Mouse (Mus musculus) stomach, embryonic 16.5 days (tissue): ENCODE results near the gene Naa40. TPM values are rescaled to one million over a fixed set of nuclear protein-coding genes. Genes with fewer than 3 reads are reported as not detected.

Source experiments
- ATAC-seq: fragments of 200-750 bp; cut with Nextera tagmentation; 2 replicates; pipeline ENCODE4 v1.8.0; 2017; ENCODE audit warnings: moderate number of reproducible peaks, moderate TSS enrichment; ENCODE audit not compliant: insufficient read depth, low FRiP score
- H3K27ac ChIP-seq: fragments of 300-500 bp; sonication (generic); 2 replicates; pipeline ENCODE4 v1.5.1; 2014; ENCODE audit warnings: low read length
- H3K27me3 ChIP-seq: fragments of 300-500 bp; sonication (generic); 2 replicates; pipeline ENCODE4 v1.6.1; 2014; ENCODE audit warnings: low read length, control low read depth, mixed read lengths; ENCODE audit not compliant: control insufficient read depth, insufficient read depth
- H3K36me3 ChIP-seq: fragments of 300-500 bp; sonication (generic); 2 replicates; pipeline ENCODE4 v1.6.1; 2014; ENCODE audit warnings: low read length; ENCODE audit not compliant: control insufficient read depth, insufficient read depth
- H3K4me1 ChIP-seq: fragments of 300-500 bp; sonication (generic); 2 replicates; pipeline ENCODE4 v1.6.1; 2014; ENCODE audit warnings: low read length, control low read depth, mixed read lengths; ENCODE audit not compliant: control insufficient read depth, insufficient read depth
- H3K4me2 ChIP-seq: fragments of 300-500 bp; sonication (generic); 2 replicates; pipeline ENCODE4 v1.6.1; 2014; ENCODE audit warnings: low read depth, low read length, mixed read lengths
- H3K4me3 ChIP-seq: fragments of 300-500 bp; sonication (generic); replicated peaks from 2 replicates; pipeline ENCODE4 v1.5.1; 2014; ENCODE audit warnings: mild to moderate bottlenecking, low read length
- H3K9ac ChIP-seq: fragments of 300-500 bp; sonication (generic); 2 replicates; pipeline ENCODE4 v1.6.1; 2014; ENCODE audit warnings: low read length
- H3K9me3 ChIP-seq: fragments of 300-500 bp; sonication (generic); replicated peaks from 2 replicates; pipeline ENCODE4 v1.6.1; 2016; ENCODE audit warnings: low read length, control low read depth; ENCODE audit not compliant: control insufficient read depth
- WGBS: fragments of 180-500 bp; shearing (Covaris S2); extraction: QIAGEN DNeasy Blood & Tissue Kit; methylation state at CpG from one replicate; pipeline ENCODE4 v1.1.7; 2014; 5-methylcytosine and 5-hydroxymethylcytosine counted together
- polyA plus RNA-seq: library from polyadenylated mRNA; unstranded; fragments of >200 nt; fragmentation: Nextera tagmentation; extraction: Ambion mirVana; gene quantifications from 2 replicates; pipeline ENCODE4 v1.2.1, GENCODE M21; 2015

The Naa40 gene
- polyA plus RNA-seq, 1 experiment from 2014 or later, result 50.4 TPM

- H3K4me2 ChIP-seq, result peak within 1 kb of the TSS; percentile 86
- WGBS, result 9% methylated on average over 28 of the region's 28 CpGs
- peak; percentile 78 for ATAC-seq
- peak within 1 kb of the TSS; percentile 76 for H3K4me3 ChIP-seq
- H3K9ac ChIP-seq, result peak within 1 kb of the TSS; percentile 89
- peak within 1 kb of the TSS; percentile 77 for H3K27ac ChIP-seq
- no peaks in the 10 kb centered on the region for H3K36me3 ChIP-seq
- H3K4me1 ChIP-seq, result peaks cover 51% of the 10 kb centered on the region
- no peaks in the 10 kb centered on the region for H3K27me3 ChIP-seq
- H3K9me3 ChIP-seq, result no peaks in the 10 kb centered on the region
Observed at GRCm38 (mm10) chr19:7267091-7267741, 26.2 kb upstream of the Naa40 start, which contains the start of gene Rcor2. TSS of gene Rcor2 (plus strand) at chr19:7267325.

GRCm38 (mm10) chr19:7266421-7266831, 25.4 kb upstream of the Naa40 start:
- Histone ChIP-seq H3K27me3 (no peaks in the 10 kb centered on the region), H3K4me2 (0 out of 2 replicates have a peak overlapping the region, but pooled peaks have one; percentile 17), H3K36me3 (no peaks in the 10 kb centered on the region), H3K9me3 (no peaks in the 10 kb centered on the region), H3K4me1 (peaks cover 51% of the 10 kb centered on the region), H3K27ac (peak overlapping the region; percentile 77), H3K9ac (peak overlapping the region; percentile 89; the same call in 1 of the 2 replicates), H3K4me3 (no peak overlapping the region)
- 49% methylated on average over 4 of the region's 4 CpGs for WGBS
- ATAC-seq, result no peak

- no peaks in the 10 kb centered on the region for H3K9me3 ChIP-seq
- H3K27ac ChIP-seq, result peak overlapping the region; percentile 77
- 0 out of 2 replicates have a peak overlapping the region, but pooled peaks have one; percentile 17 for H3K4me2 ChIP-seq
- ATAC-seq, result no peak
- H3K4me1 ChIP-seq, result peaks cover 51% of the 10 kb centered on the region
- no peak overlapping the region for H3K4me3 ChIP-seq
- no peaks in the 10 kb centered on the region for H3K36me3 ChIP-seq
- 19% methylated on average over 14 of the region's 14 CpGs for WGBS
- H3K27me3 ChIP-seq, result no peaks in the 10 kb centered on the region
- H3K9ac ChIP-seq, result peak overlapping the region; percentile 49
Observed at GRCm38 (mm10) chr19:7265478-7266191, 24.7 kb upstream of the Naa40 start.

GRCm38 (mm10) chr19:7264766-7265331, 23.9 kb upstream of the Naa40 start:
- Histone ChIP-seq H3K4me1 (peaks cover 49% of the 10 kb centered on the region), H3K4me3 (no peak overlapping the region), H3K36me3 (no peaks in the 10 kb centered on the region), H3K27me3 (no peaks in the 10 kb centered on the region), H3K27ac (peak overlapping the region; percentile 19; the same call in 1 of the 2 replicates), H3K9me3 (no peaks in the 10 kb centered on the region), H3K9ac (peak overlapping the region; percentile 31), H3K4me2 (no peak overlapping the region)
- no peak for ATAC-seq
- WGBS, result 21% methylated on average over 6 of the region's 6 CpGs

- H3K4me2 ChIP-seq, result no peak overlapping the region
- 17% methylated on average over 9 of the region's 9 CpGs for WGBS
- H3K9me3 ChIP-seq, result no peaks in the 10 kb centered on the region
- no peaks in the 10 kb centered on the region for H3K27me3 ChIP-seq
- ATAC-seq, result no peak
- peak overlapping the region; percentile 31 for H3K9ac ChIP-seq
- H3K27ac ChIP-seq, result peak overlapping the region; percentile 19; the same call in 1 of the 2 replicates
- H3K4me1 ChIP-seq, result peaks cover 43% of the 10 kb centered on the region
- H3K36me3 ChIP-seq, result no peaks in the 10 kb centered on the region
- no peak overlapping the region for H3K4me3 ChIP-seq
Observed at GRCm38 (mm10) chr19:7264088-7264765, 23.2 kb upstream of the Naa40 start.

GRCm38 (mm10) chr19:7262592-7262991, 21.6 kb upstream of the Naa40 start:
- no peaks in the 10 kb centered on the region for H3K9me3 ChIP-seq
- H3K27me3 ChIP-seq, result no peaks in the 10 kb centered on the region
- no peak for ATAC-seq
- H3K4me3 ChIP-seq, result no peak overlapping the region
- WGBS, result 84% methylated on average over 1 of the region's 1 CpGs
- H3K36me3 ChIP-seq, result no peaks in the 10 kb centered on the region
- H3K9ac ChIP-seq, result no peak overlapping the region
- H3K27ac ChIP-seq, result no peak overlapping the region
- no peak overlapping the region for H3K4me2 ChIP-seq
- peaks cover 34% of the 10 kb centered on the region for H3K4me1 ChIP-seq

GRCm38 (mm10) chr19:7261964-7262363, 21.0 kb upstream of the Naa40 start:
- no peak for ATAC-seq
- Histone ChIP-seq H3K4me1 (peaks cover 28% of the 10 kb centered on the region), H3K4me3 (no peak overlapping the region), H3K9me3 (no peaks in the 10 kb centered on the region), H3K27me3 (no peaks in the 10 kb centered on the region), H3K27ac (no peak overlapping the region), H3K36me3 (no peaks in the 10 kb centered on the region), H3K9ac (no peak overlapping the region), H3K4me2 (no peak overlapping the region)
- WGBS, result 88% methylated on average over 3 of the region's 3 CpGs

GRCm38 (mm10) chr19:7261476-7261875, 20.5 kb upstream of the Naa40 start:
- 92% methylated on average over 1 of the region's 1 CpGs for WGBS
- ATAC-seq, result no peak

More at GRCm38 (mm10) chr19:7261476-7261875, 20.5 kb upstream of the Naa40 start:
- H3K4me1 ChIP-seq, result peaks cover 23% of the 10 kb centered on the region
- H3K9me3 ChIP-seq, result no peaks in the 10 kb centered on the region
- no peak overlapping the region for H3K4me3 ChIP-seq
- H3K36me3 ChIP-seq, result no peaks in the 10 kb centered on the region
- H3K27me3 ChIP-seq, result no peaks in the 10 kb centered on the region
- no peak overlapping the region for H3K4me2 ChIP-seq
- H3K9ac ChIP-seq, result no peak overlapping the region
- H3K27ac ChIP-seq, result no peak overlapping the region
